Mouse (Mus musculus) kidney, adult 2 months (tissue): ENCODE data around the gene Egfem1.

ENCODE experiments used
- CTCF ChIP-seq: fragments of 200-500 bp; conservative IDR thresholded peaks from 2 replicates; pipeline ENCODE4 v1.5.1; 2011; ENCODE audit warnings: low read depth, mild to moderate bottlenecking, control low read depth, low read length, moderate library complexity, mixed read lengths; ENCODE audit not compliant: insufficient read depth, insufficient read length
- POLR2A ChIP-seq: fragments of 200-500 bp; IDR thresholded peaks from one replicate; pipeline ENCODE4 v1.6.1; 2011; ENCODE audit warnings: low read depth, low read length, control low read depth

DNA sequence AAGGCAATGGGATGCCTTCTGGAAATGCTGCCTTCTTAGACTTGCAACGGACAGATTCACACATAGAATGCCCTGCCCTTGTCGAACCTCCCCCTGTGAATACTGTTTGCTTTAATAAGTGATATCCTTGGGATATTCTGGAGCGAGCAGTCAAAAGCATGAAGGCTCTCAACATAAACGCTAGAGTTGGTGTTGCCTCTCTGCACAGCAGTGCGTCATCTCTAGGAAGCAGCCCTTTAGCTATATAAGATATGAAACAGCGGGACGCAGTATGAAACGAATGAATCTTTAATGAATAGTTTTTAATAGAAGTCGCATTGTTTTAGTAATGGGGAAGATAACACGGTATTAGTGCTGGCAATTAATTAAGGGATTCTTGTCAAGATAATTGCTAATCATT, 101.2 kb downstream of the Egfem1 start:
- TF ChIP-seq CTCF (no peak), POLR2A (no peak)
